Mouse (Mus musculus): Measurements from ENCODE around the gene Aqp7.

DNA sequence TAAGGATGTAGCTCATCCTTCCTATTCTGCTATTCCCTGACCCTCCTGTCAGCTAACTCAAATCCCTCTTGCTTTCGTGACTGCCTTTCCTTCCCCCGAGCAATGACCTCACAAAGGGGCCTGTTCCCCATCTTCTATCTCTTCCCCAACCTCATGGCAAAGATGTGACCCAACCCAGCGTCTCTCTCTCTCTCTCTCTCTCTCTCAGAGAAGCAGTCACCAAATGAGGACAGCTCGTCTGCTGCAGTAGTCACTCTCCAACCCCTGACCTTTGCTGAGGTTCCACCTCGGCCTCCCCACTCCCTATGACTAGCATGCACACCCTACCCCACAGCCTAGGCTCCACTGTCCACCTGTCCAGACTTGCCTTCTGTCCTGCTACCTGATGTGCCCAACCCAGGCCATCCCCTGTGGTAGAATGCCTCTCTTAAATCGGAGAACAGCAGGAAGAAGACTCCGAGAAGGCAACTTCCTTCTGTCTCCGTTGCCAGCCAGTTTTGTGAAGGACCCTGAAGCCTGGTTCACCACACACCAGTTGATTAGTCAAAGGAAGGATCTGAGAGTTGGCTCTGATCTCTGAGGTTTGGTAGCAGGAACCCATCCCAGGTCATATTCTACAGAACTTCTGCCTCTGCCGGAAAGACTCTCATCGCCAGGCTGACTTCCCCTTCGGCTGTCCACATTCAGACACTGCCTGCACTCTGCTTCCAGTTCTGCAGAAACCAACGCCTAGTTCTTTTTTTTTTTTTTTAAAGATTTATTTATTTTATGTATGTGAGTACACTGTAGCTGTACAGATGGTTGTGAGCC lies 25.3 kb upstream of the Aqp7 start:
- TF ChIP-seq POLR2A (IDR thresholded peaks at IDR 0.05; ENCODE audit: insufficient read depth, low read depth, low read length) = no peak
- TF ChIP-seq CTCF (IDR thresholded peaks at IDR 0.05) = no peak
- no peak for TF ChIP-seq EP300 (IDR thresholded peaks at IDR 0.05; ENCODE audit: insufficient read depth, low read depth, low read length)
